Mouse (Mus musculus) adrenal gland, postnatal 36 days (tissue): Measurements from ENCODE around the gene Adcy10. TPM values are rescaled to one million over a fixed set of nuclear protein-coding genes. Genes with fewer than 3 reads are reported as not detected.

ENCODE experiments used
- DNase-seq, 2 experiments: peaks; one replicate each; pipeline ENCODE4 v3.0.0; 2021; ENCODE audit warnings: mixed read lengths in 1 of 2
- total RNA-seq, 2 experiments: library from RNA; stranded (reverse); gene quantifications; 2 replicates each; pipeline ENCODE4 v1.2.3; 2021

The Adcy10 gene
- total RNA-seq, 2 experiments from 2014 or later = 1.1 to 1.8 TPM

GRCm38 (mm10) chr1:165604203-165604602 lies 119.2 kb downstream of the Adcy10 start:
- no peak for DNase-seq

GRCm38 (mm10) chr1:165605108-165605507 lies 120.1 kb downstream of the Adcy10 start:
- DNase-seq = no peak

- DNase-seq = no peak
Observed at GRCm38 (mm10) chr1:165605774-165606173, 120.8 kb downstream of the Adcy10 start.

- no peak for DNase-seq
Observed at GRCm38 (mm10) chr1:165608904-165609303, 123.9 kb downstream of the Adcy10 start.

GRCm38 (mm10) chr1:165609495-165610320 lies 124.7 kb downstream of the Adcy10 start:
- DNase-seq = no peak

- no peak for DNase-seq
Observed at GRCm38 (mm10) chr1:165610321-165610999, 125.5 kb downstream of the Adcy10 start.

- DNase-seq = no peak
Observed at GRCm38 (mm10) chr1:165612714-165613113, 127.7 kb downstream of the Adcy10 start.

- no peak for DNase-seq
Observed at GRCm38 (mm10) chr1:165613926-165614325, 128.9 kb downstream of the Adcy10 start.

GRCm38 (mm10) chr1:165614793-165615192 lies 129.8 kb downstream of the Adcy10 start:
- DNase-seq = no peak

- DNase-seq = no peak
Observed at GRCm38 (mm10) chr1:165616652-165617051, 131.7 kb downstream of the Adcy10 start.

- DNase-seq = peak; percentile 55 to 61
Observed at GRCm38 (mm10) chr1:165617166-165617891, 132.3 kb downstream of the Adcy10 start.

GRCm38 (mm10) chr1:165618201-165618624 lies 133.2 kb downstream of the Adcy10 start:
- peak; percentile 36 to 51 for DNase-seq

- no peak for DNase-seq
Observed at GRCm38 (mm10) chr1:165625058-165625457, 140.1 kb downstream of the Adcy10 start.

- peak in 1 of 2 experiments; percentile 26 for DNase-seq
Observed at GRCm38 (mm10) chr1:165625896-165626295, 140.9 kb downstream of the Adcy10 start.

Other genes starting within 250 kb of the Adcy10 start
- 10 to 100 TPM; 47.9 to 55.5 TPM for gene Tiprl, start 248.2 kb upstream of the Adcy10 start, total RNA-seq
- gene Gpr161, start 189.4 kb upstream of the Adcy10 start, total RNA-seq = 1 to 10 TPM in 1 of 2 experiments, under 1 TPM in 1; 0.76 to 1.1 TPM
- 10 to 100 TPM; 32.0 to 35.0 TPM for gene Dcaf6, start 24.7 kb upstream of the Adcy10 start, total RNA-seq
- 100 to 1,000 TPM; 264 to 303 TPM for gene Mpc2, start 24.5 kb upstream of the Adcy10 start, total RNA-seq
- 10 to 100 TPM; 22.7 to 30.8 TPM for gene Mpzl1, start 149.4 kb downstream of the Adcy10 start, total RNA-seq
- gene Rcsd1, start 224.6 kb downstream of the Adcy10 start, total RNA-seq = 10 to 100 TPM; 12.4 to 20.2 TPM